Mouse (Mus musculus): ENCODE measurements at regions not wholly inside any gene's neighbourhood (a gene's known extent, or its start where the extent isn't known, plus 50 kb on each side); places are given as distances from the start of the nearest gene placed in this dataset.

GRCm38 (mm10) chr4:88995129-88995919, 115.3 kb upstream of the Ifne start:
- DNase-seq (ENCODE audit: low spot score), result no peak
- Histone ChIP-seq H3K27ac (ENCODE audit: low read depth) (no peak overlapping the region), H3K4me3 (ENCODE audit: low read depth, low read length) (no peak overlapping the region), H3K27me3 (replicated peaks; ENCODE audit: control insufficient read depth, insufficient read depth, low read length) (no peaks in the 10 kb centered on the region), H3K9ac (ENCODE audit: low read length) (no peak overlapping the region), H3K36me3 (ENCODE audit: control insufficient read depth, insufficient read depth, low read length) (no peaks in the 10 kb centered on the region), H3K4me1 (replicated peaks; ENCODE audit: control insufficient read depth, insufficient read depth, low read length) (no peaks in the 10 kb centered on the region), H3K4me2 (ENCODE audit: low read length) (no peak overlapping the region), H3K9me3 (ENCODE audit: control insufficient read depth, low read length) (no peaks in the 10 kb centered on the region)
- 83% methylated on average over 5 of the region's 5 CpGs for WGBS
- ATAC-seq (replicated peaks; ENCODE audit: low FRiP score, low TSS enrichment, low read depth), result no peak

GRCm38 (mm10) chr4:88994486-88994885, 114.5 kb upstream of the Ifne start:
- Histone ChIP-seq H3K4me1 (replicated peaks; ENCODE audit: control insufficient read depth, insufficient read depth, low read length) (no peaks in the 10 kb centered on the region), H3K27me3 (replicated peaks; ENCODE audit: control insufficient read depth, insufficient read depth, low read length) (no peaks in the 10 kb centered on the region), H3K4me2 (ENCODE audit: low read length) (no peak overlapping the region), H3K9ac (ENCODE audit: low read length) (no peak overlapping the region), H3K4me3 (ENCODE audit: low read depth, low read length) (no peak overlapping the region), H3K27ac (ENCODE audit: low read depth) (no peak overlapping the region), H3K9me3 (ENCODE audit: control insufficient read depth, low read length) (no peaks in the 10 kb centered on the region), H3K36me3 (ENCODE audit: control insufficient read depth, insufficient read depth, low read length) (no peaks in the 10 kb centered on the region)
- ATAC-seq (replicated peaks; ENCODE audit: low FRiP score, low TSS enrichment, low read depth) (no peak), DNase-seq (ENCODE audit: low spot score) (no peak)
- 67% methylated on average over 4 of the region's 4 CpGs for WGBS

GRCm38 (mm10) chr4:88992498-88992897, 112.5 kb upstream of the Ifne start:
- WGBS, result 86% methylated on average over 2 of the region's 2 CpGs
- H3K27me3 ChIP-seq (replicated peaks; ENCODE audit: control insufficient read depth, insufficient read depth, low read length), result no peaks in the 10 kb centered on the region
- no peak overlapping the region for H3K9ac ChIP-seq (ENCODE audit: low read length)
- ATAC-seq (replicated peaks; ENCODE audit: low FRiP score, low TSS enrichment, low read depth) (no peak), DNase-seq (ENCODE audit: low spot score) (no peak)
- H3K4me1 ChIP-seq (replicated peaks; ENCODE audit: control insufficient read depth, insufficient read depth, low read length), result no peaks in the 10 kb centered on the region
- no peak overlapping the region for H3K27ac ChIP-seq (ENCODE audit: low read depth)
- H3K36me3 ChIP-seq (ENCODE audit: control insufficient read depth, insufficient read depth, low read length), result no peaks in the 10 kb centered on the region
- H3K9me3 ChIP-seq (ENCODE audit: control insufficient read depth, low read length), result no peaks in the 10 kb centered on the region
- no peak overlapping the region for H3K4me2 ChIP-seq (ENCODE audit: low read length)
- no peak overlapping the region for H3K4me3 ChIP-seq (ENCODE audit: low read depth, low read length)

- Histone ChIP-seq H3K9ac (ENCODE audit: low read length) (no peak overlapping the region), H3K27ac (ENCODE audit: low read depth) (no peak overlapping the region), H3K27me3 (replicated peaks; ENCODE audit: control insufficient read depth, insufficient read depth, low read length) (no peaks in the 10 kb centered on the region), H3K4me1 (replicated peaks; ENCODE audit: control insufficient read depth, insufficient read depth, low read length) (no peaks in the 10 kb centered on the region), H3K4me3 (ENCODE audit: low read depth, low read length) (no peak overlapping the region), H3K36me3 (ENCODE audit: control insufficient read depth, insufficient read depth, low read length) (no peaks in the 10 kb centered on the region), H3K4me2 (ENCODE audit: low read length) (no peak overlapping the region), H3K9me3 (ENCODE audit: control insufficient read depth, low read length) (no peaks in the 10 kb centered on the region)
- WGBS, result 38% methylated on average over 4 of the region's 4 CpGs
- DNase-seq (ENCODE audit: low spot score) (no peak), ATAC-seq (replicated peaks; ENCODE audit: low FRiP score, low TSS enrichment, low read depth) (no peak)
These were observed 108.4 kb upstream of the Ifne start for GRCm38 (mm10) chr4:88988363-88988762.

GRCm38 (mm10) chr4:88987103-88987502, 107.1 kb upstream of the Ifne start:
- H3K4me2 ChIP-seq (ENCODE audit: low read length), result no peak overlapping the region
- DNase-seq (ENCODE audit: low spot score), result no peak
- H3K36me3 ChIP-seq (ENCODE audit: control insufficient read depth, insufficient read depth, low read length), result no peaks in the 10 kb centered on the region
- no peak overlapping the region for H3K4me3 ChIP-seq (ENCODE audit: low read depth, low read length)
- H3K9me3 ChIP-seq (ENCODE audit: control insufficient read depth, low read length), result no peaks in the 10 kb centered on the region
- 47% methylated on average over 1 of the region's 1 CpGs for WGBS
- no peaks in the 10 kb centered on the region for H3K4me1 ChIP-seq (replicated peaks; ENCODE audit: control insufficient read depth, insufficient read depth, low read length)
- no peak for ATAC-seq (replicated peaks; ENCODE audit: low FRiP score, low TSS enrichment, low read depth)
- no peaks in the 10 kb centered on the region for H3K27me3 ChIP-seq (replicated peaks; ENCODE audit: control insufficient read depth, insufficient read depth, low read length)
- no peak overlapping the region for H3K27ac ChIP-seq (ENCODE audit: low read depth)
- no peak overlapping the region for H3K9ac ChIP-seq (ENCODE audit: low read length)

- Histone ChIP-seq H3K9me3 (ENCODE audit: control insufficient read depth, low read length) (no peaks in the 10 kb centered on the region), H3K27ac (ENCODE audit: low read depth) (no peak overlapping the region), H3K4me2 (ENCODE audit: low read length) (no peak overlapping the region), H3K9ac (ENCODE audit: low read length) (no peak overlapping the region), H3K27me3 (replicated peaks; ENCODE audit: control insufficient read depth, insufficient read depth, low read length) (no peaks in the 10 kb centered on the region), H3K4me3 (ENCODE audit: low read depth, low read length) (no peak overlapping the region), H3K36me3 (ENCODE audit: control insufficient read depth, insufficient read depth, low read length) (no peaks in the 10 kb centered on the region), H3K4me1 (replicated peaks; ENCODE audit: control insufficient read depth, insufficient read depth, low read length) (no peaks in the 10 kb centered on the region)
- DNase-seq (ENCODE audit: low spot score) (no peak), ATAC-seq (replicated peaks; ENCODE audit: low FRiP score, low TSS enrichment, low read depth) (no peak)
- WGBS, result 83% methylated on average over 3 of the region's 3 CpGs
These were observed 102.5 kb upstream of the Ifne start for GRCm38 (mm10) chr4:88982457-88982856.

- Histone ChIP-seq H3K4me3 (ENCODE audit: low read depth, low read length) (no peak overlapping the region), H3K27me3 (replicated peaks; ENCODE audit: control insufficient read depth, insufficient read depth, low read length) (no peaks in the 10 kb centered on the region), H3K27ac (ENCODE audit: low read depth) (no peak overlapping the region), H3K9ac (ENCODE audit: low read length) (no peak overlapping the region), H3K4me2 (ENCODE audit: low read length) (no peak overlapping the region), H3K9me3 (ENCODE audit: control insufficient read depth, low read length) (no peaks in the 10 kb centered on the region), H3K36me3 (ENCODE audit: control insufficient read depth, insufficient read depth, low read length) (no peaks in the 10 kb centered on the region), H3K4me1 (replicated peaks; ENCODE audit: control insufficient read depth, insufficient read depth, low read length) (no peaks in the 10 kb centered on the region)
- no peak for ATAC-seq (replicated peaks; ENCODE audit: low FRiP score, low TSS enrichment, low read depth)
- no peak for DNase-seq (ENCODE audit: low spot score)
- 76% methylated on average over 3 of the region's 3 CpGs for WGBS
These were observed 97.3 kb upstream of the Ifne start for GRCm38 (mm10) chr4:88977099-88977888.

- no peak for ATAC-seq (replicated peaks; ENCODE audit: low FRiP score, low TSS enrichment, low read depth)
- H3K27ac ChIP-seq (ENCODE audit: low read depth), result no peak overlapping the region
- WGBS, result 77% methylated on average over 2 of the region's 2 CpGs
These were observed 94.5 kb upstream of the Ifne start for GRCm38 (mm10) chr4:88974535-88974934.

More at GRCm38 (mm10) chr4:88974535-88974934, 94.5 kb upstream of the Ifne start:
- Histone ChIP-seq H3K4me2 (ENCODE audit: low read length) (no peak overlapping the region), H3K4me1 (replicated peaks; ENCODE audit: control insufficient read depth, insufficient read depth, low read length) (no peaks in the 10 kb centered on the region), H3K4me3 (ENCODE audit: low read depth, low read length) (no peak overlapping the region), H3K27me3 (replicated peaks; ENCODE audit: control insufficient read depth, insufficient read depth, low read length) (no peaks in the 10 kb centered on the region), H3K36me3 (ENCODE audit: control insufficient read depth, insufficient read depth, low read length) (no peaks in the 10 kb centered on the region), H3K9me3 (ENCODE audit: control insufficient read depth, low read length) (no peaks in the 10 kb centered on the region), H3K9ac (ENCODE audit: low read length) (no peak overlapping the region)
- no peak for DNase-seq (ENCODE audit: low spot score)

Measured in intestine, embryonic 14.5 days (tissue).